Mouse (Mus musculus) retina, postnatal 1 day (tissue): Measurements from ENCODE around the gene Tmem54.
A peak's percentile ranks its signal among the peaks of the same experiment; 100 is the strongest.

Source experiments
- DNase-seq: peaks from one replicate; pipeline ENCODE4 v3.0.0-alpha.2; 2012

Tmem54 gene

DNA sequence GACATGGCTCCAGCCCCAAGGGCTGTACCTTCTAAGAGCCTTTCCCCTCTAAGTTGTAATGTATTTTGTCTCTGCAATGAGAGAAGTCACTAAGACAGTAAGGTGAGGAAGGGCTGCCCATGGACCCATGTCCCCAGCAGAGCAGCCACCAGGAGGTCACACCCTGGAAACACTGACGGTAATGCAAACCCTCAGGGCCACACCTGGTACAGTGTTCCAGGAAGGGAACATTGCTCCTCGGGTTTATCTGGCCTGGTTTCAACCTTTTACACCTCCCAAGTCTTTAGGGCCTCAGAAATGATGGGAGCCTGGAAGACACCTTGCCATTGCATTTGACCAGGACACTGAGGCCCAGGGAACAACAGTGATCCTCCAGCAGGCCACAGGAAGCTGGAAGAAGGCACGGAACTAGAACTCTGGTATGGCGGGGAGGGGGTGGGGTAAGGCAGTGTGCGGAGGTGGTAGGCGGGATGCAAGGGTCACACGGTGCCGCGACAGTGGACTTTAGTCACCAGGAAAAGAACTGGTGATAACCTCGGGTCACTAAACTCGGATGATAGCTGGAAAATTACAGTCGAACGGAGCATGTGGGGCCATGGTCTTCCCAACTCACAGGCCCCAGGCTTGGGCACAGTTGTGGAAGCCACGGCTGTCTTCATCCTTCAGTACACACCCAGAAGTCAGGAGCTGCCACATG lies 3.1 kb upstream of the Tmem54 start:
- DNase-seq = no peak

DNA sequence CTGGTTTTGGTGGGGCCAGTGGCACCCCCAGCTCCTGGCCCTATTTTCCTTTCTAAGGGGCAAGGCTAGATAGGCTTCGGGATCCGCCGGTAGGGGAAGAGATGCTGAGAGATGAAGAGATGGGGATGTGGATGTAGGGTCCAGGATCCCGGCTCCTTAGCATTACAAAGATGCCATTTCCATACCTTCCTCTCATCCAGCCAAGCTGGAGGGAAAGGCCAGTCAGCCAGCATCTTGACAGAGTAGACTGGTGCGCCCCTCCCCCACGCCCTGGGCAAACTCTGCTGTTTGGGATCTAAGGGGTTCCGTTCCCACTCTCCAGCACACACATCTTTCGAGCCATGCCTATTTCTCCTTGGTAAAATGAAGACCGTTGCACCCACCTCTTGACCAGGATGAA lies 725 bp downstream of the Tmem54 start:
- DNase-seq = no peak

DNA sequence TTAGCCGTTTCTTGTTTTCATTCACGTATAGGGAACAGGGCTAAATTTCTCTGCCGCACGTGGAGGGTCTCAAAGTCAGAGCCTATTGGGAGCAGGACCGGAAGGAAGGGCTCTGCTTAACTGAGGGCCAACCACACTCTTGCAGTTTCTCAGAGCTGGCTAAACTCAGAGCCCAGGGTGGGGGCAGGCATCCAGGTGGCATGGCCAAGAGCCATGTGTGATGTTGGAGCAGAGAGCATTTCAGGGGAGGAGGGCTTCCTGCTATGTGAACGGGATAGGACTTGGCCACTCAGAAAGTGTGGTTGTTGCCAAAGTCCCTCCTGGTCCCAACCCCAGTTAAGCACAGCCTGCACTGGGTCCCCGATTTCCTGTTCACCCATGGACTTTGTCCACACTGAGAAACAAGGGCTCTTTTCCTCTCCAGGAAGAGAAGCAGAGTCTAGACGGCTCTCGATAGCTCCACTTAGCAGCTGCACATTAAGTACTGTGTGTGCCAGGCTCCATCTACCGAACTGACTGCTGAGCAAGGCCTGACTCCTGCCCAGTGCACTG lies 2.1 kb downstream of the Tmem54 start:
- DNase-seq = no peak

DNA sequence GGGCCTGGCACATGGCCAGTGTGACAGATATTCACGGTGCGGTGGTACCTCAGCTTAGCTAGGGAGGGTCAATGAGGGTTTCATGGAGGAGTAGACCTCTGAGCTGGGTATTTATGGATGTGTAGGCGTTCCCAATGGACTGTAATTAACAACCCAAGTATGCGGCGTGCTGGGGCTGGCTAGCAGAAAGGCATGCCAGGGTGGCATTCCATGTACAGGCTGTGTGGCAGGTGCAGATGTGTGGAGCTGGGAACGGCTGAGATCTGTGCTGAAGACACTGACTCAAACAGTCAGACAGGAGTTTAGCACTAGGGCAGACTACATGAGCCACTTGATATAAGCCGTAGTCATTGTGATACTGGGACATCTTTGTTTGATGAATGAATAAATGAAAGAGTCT lies 3.3 kb downstream of the Tmem54 start:
- no peak for DNase-seq

DNA sequence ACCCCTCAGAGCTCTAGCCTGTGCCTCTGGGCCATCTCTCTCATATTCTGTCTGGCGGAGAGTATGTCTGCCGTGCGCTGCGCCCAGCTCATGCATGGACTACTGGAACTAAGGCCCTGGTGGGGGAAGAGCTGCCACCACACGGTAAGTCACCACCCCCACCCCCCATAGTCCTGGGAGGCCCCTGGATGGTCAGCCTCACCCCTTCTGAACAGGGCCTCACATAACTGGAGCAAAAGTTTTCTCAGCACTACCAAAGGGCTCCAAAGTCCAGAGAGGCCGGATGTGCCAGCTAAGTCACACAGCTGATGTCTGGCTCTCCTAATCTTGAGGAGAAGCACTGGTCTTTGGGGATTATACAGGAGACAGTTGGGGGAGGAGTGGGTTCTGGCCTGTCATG lies 5.5 kb downstream of the Tmem54 start:
- no peak for DNase-seq

DNA sequence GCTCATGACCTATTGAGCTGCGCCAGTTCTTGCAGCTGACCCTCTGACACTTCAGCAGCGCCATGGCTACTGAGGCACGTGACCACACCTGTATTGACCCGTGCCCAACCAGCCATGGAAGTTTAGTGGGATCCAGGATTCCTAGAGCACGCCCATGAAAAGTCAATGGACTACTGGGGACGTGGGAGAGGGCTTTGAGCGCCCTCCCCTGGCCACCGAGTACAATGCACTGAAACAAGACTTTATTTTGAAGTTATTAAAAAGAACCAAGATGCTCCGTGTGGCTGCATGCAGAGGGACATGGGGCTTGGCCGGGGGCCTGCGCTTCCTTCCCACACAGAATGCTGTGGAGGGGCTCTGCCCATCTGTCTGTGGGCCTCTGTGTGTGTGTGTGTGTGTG lies 6.0 kb downstream of the Tmem54 start:
- DNase-seq = no peak

DNA sequence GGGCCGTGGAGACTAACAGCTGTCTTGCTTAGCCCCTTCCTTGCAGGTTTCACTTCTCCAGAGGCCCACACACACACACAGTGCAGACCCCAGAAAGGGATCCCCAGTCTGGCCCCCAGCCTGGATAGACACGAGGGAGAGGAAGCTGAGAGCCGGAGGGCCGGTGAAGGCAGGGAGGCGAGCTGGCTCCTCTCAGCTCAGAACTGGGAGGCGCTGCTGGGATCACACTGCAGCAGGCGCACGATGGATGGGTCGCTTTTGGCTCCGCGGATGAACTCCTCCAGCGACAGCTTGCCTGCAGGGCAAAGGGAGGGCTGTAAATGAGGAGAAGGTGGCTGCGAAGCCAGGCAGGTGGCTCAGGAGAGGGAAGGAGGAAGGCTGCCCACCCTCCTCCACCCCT lies 6.9 kb downstream of the Tmem54 start:
- DNase-seq = peak; percentile 53

DNA sequence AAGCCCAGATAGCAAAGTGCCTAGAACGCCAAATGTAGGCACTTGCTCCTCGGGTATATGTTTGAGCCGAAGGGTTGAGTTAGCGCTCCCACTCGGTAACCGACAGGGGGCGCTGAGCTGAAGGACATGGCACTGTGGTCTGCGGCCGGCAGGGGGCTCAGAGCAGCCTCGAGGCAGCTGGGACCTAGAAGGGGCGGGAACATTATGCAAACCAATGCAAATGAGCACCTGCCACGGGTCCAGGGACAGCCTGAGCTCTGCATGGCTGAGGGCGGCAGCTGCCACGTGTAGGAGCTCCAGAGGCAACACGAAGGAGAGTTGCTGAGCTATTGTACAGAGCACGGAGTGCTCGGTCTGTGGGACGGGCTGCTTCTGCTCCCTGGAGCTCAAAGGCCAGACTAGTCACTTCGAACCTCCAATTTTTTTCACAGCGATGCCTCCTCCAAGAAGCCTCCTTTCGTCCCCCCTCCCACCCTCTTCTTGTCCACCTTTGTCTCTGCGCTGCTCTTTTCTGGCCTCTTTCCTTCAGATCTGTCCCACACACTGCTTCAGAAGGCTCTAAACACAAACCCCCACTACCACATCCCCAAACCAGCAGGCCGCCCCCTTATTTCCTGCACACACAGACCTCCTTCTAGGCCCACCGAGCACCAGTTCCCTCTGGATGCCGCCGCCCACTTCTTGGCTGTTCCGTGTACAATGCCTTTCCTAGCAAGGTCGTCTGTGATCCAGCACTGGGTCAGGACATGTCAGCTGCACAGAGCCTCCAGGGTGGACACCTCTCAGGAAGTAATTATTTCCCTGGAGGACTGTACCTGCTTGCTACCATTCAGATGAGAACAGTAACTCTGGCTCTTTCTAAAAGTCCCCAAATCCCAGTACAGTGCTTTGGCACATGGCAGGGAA lies 8.0 kb downstream of the Tmem54 start:
- peak; percentile 96 for DNase-seq

DNA sequence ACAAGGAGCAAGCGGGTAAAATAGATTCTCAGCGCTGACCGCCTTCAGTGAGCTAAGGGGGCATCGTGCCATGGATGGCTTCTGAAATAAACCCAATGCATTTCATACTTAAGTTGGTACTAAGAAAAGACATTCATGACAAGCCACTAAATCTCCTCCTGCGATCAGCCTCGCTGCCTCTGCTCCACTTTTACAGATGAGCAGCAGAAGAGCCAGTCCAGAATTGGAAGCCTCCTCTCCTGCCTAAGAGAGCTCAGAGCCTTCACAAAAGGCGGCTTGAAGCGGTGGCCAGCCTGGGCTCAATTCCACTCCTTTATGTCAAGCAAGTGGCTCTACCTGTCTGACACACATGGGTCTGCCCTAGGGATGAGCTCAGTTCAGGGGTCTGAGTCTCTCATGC lies 11.4 kb downstream of the Tmem54 start:
- no peak for DNase-seq

DNA sequence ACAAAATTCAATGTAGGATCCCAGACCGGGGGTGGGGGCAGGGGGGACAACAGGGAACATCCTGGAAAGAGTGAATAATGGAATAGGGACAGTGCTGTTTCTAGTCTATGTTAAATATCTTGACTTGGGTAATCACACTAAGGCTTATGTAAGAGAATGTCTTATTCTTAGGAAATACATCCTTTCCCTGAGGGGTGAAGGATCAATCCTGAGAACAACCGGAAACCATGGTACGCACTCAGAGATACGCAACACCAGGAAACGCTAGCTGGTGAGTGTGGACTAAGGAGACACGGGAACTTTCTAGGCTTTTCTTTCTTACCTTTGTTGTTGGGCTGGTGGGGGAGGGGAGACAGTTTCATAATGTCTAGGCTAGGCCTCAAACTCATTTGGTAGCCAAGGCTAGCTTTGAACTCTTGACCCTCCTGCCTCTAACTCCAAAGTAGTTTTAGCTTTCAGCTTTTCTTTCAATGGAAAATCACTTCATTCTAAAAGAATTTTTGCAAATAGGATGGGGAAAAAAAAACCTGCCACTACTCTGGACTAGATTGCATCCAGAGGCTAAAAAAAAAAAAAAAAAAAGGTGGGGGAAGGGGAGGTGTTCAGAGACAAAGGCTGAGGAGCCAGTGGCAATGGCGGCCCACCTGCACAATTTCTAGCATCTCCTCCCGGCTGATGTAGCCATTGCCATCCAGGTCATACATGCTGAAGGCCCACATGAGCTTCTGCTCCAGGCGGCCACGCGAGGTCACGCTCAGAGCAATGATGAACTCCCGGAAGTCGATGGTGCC lies 12.6 kb downstream of the Tmem54 start:
- DNase-seq = no peak

DNA sequence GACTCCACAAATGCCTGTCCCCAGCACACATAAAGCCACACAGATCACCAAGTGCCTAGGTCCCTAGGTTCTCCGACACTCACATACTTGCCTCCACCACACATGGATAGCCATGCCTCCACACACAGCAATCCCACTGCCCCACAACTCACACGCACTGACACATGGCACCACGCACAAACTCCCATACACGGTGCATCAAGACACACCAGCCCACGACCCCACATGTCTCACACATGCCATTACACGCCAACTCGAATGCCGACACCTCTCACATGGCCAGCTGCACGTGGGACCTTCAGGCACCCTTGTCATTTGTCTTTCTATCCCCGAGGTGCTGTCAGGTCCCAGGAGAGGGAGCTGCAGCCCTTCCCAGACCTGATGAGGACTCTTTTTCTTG lies 14.4 kb downstream of the Tmem54 start:
- DNase-seq = no peak

DNA sequence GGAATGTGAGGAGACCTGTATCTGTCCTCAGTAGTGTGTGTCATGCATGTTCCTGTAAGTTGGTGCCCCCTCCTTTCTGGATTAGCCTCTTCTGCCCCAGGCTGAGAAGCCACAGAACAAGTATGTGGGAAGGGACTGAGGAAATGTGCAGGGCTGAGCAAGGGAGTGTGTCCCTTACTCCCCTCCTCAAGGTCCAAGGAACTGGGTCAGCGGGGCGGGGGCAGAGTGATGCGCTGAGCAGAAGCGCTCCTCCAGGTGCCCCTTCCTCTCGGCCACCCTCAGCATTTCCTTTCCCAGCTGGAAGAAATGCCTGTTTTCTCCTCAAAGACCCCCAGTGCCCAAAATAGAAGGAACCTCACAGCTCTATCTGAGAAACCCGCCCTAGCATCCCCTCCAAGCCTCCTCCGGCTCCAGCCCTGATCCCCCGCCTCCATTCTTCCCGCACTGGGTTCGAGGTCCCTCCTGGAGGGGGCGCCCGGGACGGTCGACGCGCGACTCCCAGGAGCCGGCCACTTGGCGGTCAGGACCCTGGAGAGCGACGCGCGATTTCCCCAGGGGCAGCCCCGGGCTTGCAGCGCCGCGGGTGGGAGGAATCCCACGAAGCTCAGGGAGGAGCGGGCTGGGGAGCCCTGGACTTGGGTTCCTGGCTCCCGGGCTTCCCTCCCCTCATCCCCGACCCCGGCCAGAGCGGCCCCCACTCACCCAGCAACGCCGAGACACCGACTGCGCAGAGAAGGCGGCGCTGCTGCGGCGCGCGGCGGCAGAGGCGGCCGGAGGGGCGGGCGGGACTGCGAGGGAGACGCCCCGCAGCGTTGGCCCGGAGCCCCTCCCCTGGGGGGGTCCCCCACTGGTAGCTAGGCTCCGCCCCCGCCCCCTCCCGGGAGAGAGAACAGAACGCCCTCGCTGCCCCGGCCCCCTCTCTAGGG lies 15.4 kb downstream of the Tmem54 start:
- peak; percentile 89 for DNase-seq

DNA sequence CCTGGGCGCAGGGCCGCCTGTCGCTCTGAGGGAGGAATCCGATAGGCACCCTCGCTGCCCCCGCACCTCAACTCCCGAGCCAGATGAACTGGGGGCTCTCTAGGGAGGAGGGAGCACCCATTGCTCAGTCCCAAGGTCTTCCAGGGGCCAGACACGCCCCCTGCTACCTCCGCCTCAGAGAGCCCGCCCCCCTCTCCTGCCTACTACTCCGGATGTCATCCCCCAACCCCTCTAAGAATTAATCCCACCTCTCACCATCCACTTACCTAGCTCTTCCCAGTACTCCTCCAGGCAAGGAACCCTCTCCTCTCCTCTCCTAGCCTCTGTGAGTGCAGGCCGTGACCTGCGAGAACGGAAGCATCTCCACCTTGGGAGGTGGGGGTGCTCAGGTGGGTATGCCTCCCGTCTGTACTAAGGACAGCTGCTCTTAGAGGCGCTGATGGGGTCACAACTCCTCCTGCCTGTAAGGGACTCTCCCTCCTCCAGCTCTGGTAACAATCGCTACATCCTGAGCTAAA lies 16.3 kb downstream of the Tmem54 start, which contains the start of gene Hpca:
TSS of gene Hpca (minus strand) at position 468 of the 518 bp plus-strand sequence.
- DNase-seq = peak; percentile 52

DNA sequence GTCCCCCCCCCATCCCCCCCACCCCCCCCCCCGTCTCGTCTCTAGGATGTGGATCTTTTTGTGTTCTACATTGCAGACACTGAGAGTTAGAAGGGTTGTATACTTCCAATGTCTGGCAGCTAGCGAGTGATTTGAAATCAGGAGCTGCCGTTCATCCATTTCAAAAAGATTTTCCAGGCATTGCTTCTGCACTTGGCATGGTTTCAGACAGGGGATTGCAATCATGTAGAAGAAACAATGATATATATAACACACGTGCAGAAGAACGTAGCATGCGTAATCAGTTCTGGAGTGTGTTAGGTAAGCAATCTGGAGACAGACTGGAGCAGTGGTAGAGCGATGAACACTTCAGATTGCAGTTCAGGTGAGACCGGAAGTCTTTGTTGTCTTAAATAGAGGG lies 16.8 kb downstream of the Tmem54 start:
- DNase-seq = no peak

DNA sequence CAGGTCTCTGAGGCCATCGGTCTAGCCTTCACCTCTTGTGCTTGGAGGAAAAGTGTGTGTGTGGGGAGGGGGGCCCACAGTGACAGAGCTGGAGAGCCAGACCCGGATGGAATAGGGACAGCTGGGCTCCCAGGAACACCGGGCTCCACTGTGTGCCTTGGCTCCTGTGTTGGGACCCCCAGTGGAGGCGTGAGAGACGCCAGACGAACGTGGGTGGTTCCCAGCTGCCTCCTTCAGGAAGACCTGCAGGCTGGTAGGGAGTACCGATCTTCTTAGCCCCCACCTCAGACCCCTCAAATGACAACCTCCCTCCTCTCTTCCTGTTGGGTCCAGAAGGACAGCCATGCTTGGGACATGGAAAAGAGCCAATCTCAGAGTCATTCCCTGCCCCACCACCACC lies 17.4 kb downstream of the Tmem54 start:
- no peak for DNase-seq

DNA sequence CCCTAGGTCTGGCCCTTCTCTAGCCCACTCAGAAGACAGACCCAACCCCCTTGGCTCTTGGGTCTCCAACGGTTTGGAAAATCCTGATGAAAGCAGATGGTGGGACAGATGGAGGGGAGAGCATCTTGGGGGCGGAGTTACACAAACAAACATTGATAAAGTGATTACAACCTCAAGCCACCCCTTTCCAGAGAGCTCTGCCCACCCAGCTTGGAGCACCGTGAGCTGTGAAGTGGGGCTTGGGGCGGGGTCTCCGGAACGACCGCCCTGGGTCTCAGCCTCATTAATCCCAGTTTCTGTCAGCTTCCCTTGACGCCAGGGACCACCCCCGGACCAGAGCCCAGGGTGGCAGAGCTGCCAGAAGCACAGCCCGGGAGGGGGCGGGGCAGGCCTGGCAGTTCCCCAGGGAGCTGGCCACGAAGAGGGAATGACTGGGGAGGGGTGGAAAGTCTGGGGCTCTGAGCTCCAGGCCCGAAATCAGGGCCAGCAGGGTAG lies 19.4 kb downstream of the Tmem54 start:
- DNase-seq = peak; percentile 92

DNA sequence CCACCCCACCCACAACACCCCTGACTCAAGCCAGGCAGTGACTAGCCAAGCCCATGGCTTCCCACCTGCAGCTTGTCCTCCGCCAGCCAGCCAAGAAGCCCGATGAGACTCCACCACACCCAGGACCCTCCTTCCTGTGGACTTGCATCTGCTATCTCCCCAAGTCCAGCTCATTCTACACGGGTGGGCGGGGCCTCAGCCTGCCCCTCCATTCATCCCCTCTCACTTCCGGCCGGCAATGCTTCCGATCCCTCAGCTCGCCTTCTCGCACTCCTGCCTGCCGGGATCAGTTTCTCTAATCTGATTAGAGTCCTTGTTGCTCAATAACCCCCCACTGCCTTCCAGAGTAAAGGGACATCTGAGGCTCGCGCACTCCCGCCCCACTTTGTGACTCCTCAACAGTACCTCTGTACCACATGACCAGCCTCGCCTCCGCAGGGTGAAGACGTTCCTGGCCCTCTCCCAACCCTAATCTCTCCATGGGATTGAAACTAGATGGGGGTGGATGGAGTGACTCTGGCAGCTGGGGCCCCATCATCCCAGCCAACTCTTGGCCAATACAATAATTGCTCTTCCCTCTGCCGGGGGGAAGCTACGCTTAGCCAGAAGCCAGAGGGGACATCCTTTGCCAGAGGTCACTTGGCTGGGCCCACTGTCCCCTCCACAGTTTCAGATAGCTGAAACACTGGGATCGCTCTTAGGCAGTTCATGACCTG lies 20.5 kb downstream of the Tmem54 start:
- DNase-seq = peak; percentile 82

DNA sequence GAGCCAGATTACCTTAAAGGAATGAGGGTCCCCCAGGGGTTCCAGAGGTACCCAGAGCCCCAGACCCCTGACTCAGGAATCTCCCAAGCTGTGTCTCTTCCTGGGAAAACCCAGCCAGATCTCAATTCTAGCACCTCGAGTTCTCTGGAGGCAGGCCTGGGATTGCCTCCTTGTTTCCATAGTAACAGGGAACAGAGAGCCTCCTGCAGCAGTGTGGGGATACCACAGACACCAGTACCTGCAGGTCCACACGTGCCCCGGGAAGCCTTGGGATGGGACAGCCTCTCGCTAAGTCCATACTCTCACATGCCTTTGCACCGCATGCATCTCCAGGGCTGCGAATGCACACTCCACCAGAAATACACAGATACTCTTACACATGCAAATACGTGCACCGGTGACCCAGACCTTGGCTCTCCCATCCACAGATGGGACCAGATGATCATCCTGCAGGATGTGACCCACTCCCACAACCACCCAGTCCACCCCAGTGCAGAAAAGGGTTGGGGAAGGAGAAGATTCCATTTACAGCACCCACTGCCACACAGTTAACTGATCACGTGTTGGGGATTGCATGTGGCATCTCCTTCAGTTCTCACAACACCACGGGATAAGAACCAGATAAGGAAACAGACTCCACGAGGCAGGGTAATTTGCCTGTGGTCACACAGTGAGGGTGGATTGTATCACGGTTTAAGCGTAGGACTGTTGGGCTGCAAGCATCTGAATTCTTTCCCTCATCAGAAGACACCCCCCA lies 23.4 kb downstream of the Tmem54 start:
- no peak for DNase-seq

DNA sequence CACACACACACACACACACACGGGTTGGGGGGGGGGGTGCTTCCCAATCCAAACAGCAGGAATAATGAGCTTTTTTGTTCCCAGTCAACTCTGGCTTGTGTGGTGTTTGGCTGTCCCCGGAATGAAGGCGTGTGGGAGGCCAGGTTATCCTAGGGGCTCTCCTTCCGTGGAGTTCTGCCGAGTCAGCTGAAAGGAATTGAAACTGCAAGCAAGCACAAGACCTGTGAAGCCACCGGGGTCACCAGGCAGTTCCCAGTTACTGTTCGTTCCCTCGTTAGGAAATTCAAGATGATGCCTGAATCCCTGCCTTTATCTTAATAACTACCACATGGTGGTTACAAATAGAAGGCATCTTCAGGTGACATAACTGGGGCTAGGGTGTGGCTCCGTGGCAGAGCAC lies 24.0 kb downstream of the Tmem54 start:
- no peak for DNase-seq

DNA sequence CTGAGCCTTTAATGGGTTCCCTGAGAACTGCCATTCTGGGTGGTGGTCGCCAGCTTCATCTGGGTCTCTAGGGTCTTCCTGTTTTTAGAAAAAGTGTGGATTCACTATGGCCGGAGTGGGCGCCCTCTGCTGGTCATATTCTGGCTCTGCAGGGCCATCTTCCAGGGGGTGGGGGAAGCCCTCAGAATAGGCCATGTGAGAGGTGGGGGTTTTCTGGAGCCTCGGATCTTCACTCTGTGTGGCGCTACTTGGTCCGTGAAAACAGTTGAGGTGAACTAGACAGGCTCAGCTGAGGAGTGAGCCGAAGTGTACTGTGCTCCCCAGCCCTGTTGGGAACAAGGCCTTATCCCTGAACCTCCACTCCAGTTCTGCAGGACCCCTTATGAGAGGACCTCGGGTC lies 24.8 kb downstream of the Tmem54 start:
- DNase-seq = peak; percentile 79
